Mouse (Mus musculus) liver, adult (tissue): ENCODE measurements around the gene Usp3.

Experiments used
- GATA4 ChIP-seq: IDR thresholded peaks from 2 replicates; pipeline ENCODE4 v1.6.1; 2014; ENCODE audit warnings: mild to moderate bottlenecking, low read length; ENCODE audit not compliant: insufficient replicate concordance

Usp3 gene

GRCm38 (mm10) chr9:66587016-66587415, 5.9 kb downstream of the Usp3 start:
- TF ChIP-seq GATA4: no peak

GRCm38 (mm10) chr9:66586533-66586932, 6.4 kb downstream of the Usp3 start:
- TF ChIP-seq GATA4: no peak

- TF ChIP-seq GATA4: no peak
Measured at GRCm38 (mm10) chr9:66585191-66585590, 7.8 kb downstream of the Usp3 start.

GRCm38 (mm10) chr9:66584176-66584575, 8.8 kb downstream of the Usp3 start:
- no peak for TF ChIP-seq GATA4

- no peak for TF ChIP-seq GATA4
Measured at GRCm38 (mm10) chr9:66583244-66583643, 9.7 kb downstream of the Usp3 start.

GRCm38 (mm10) chr9:66581694-66582093, 11.2 kb downstream of the Usp3 start:
- no peak for TF ChIP-seq GATA4

GRCm38 (mm10) chr9:66580722-66581121, 12.2 kb downstream of the Usp3 start:
- no peak for TF ChIP-seq GATA4

- peak; percentile 97 for TF ChIP-seq GATA4
Measured at GRCm38 (mm10) chr9:66575878-66576238, 17.1 kb downstream of the Usp3 start.

- no peak for TF ChIP-seq GATA4
Measured at GRCm38 (mm10) chr9:66575041-66575877, 17.7 kb downstream of the Usp3 start.

- no peak for TF ChIP-seq GATA4
Measured at GRCm38 (mm10) chr9:66571986-66572700, 20.8 kb downstream of the Usp3 start.

GRCm38 (mm10) chr9:66562215-66562614, 30.7 kb downstream of the Usp3 start:
- no peak for TF ChIP-seq GATA4

- no peak for TF ChIP-seq GATA4
Measured at GRCm38 (mm10) chr9:66561496-66561895, 31.4 kb downstream of the Usp3 start.

GRCm38 (mm10) chr9:66560728-66561127, 32.2 kb downstream of the Usp3 start:
- TF ChIP-seq GATA4: no peak

GRCm38 (mm10) chr9:66560295-66560694, 32.6 kb downstream of the Usp3 start:
- TF ChIP-seq GATA4: no peak

GRCm38 (mm10) chr9:66558971-66559370, 34.0 kb downstream of the Usp3 start:
- TF ChIP-seq GATA4: no peak

GRCm38 (mm10) chr9:66542785-66543184, 50.2 kb downstream of the Usp3 start:
- no peak for TF ChIP-seq GATA4
